Mouse (Mus musculus) thymus, postnatal 36 days (tissue): ENCODE results near the gene Polr2j.

Source experiments
- DNase-seq, 2 experiments: peaks; one replicate each; pipeline ENCODE4 v3.0.0; 2022; ENCODE audit warnings: mixed read lengths in 2 of 2

Gene Polr2j

GRCm38 (mm10) chr5:136168071-136168470 is 51.6 kb downstream of the Polr2j start:
- DNase-seq: peak in 1 of 2 experiments; percentile 25

GRCm38 (mm10) chr5:136169626-136170511 is 53.4 kb downstream of the Polr2j start:
- peak; percentile 68 to 80 for DNase-seq

GRCm38 (mm10) chr5:136170512-136171362 is 54.3 kb downstream of the Polr2j start, which contains the start of gene Orai2:
Gene Orai2 (minus strand): TSS chr5:136170713.
- peak; percentile 92 to 94 for DNase-seq

GRCm38 (mm10) chr5:136171363-136172341 is 55.2 kb downstream of the Polr2j start:
- DNase-seq: peak; percentile 44 to 53
